Mouse (Mus musculus) liver, embryonic 12.5 days (tissue): ENCODE results near the gene Krtap4-7. TPM values are rescaled to one million over a fixed set of nuclear protein-coding genes. Genes with fewer than 3 reads are reported as not detected.

Experiments used
- polyA plus RNA-seq: library from polyadenylated mRNA; unstranded; fragments of >200 nt; fragmentation: Nextera tagmentation; extraction: Ambion mirVana; gene quantifications from 2 replicates; pipeline ENCODE4 v1.2.1, GENCODE M21; 2016

The Krtap4-7 gene
- polyA plus RNA-seq, 1 experiment from 2014 or later: not detected

Other genes with a start within 250 kb of the Krtap4-7 start
- 0.06 TPM in 1 of 2 replicates, not detected in the other for gene Krt12, start 221.8 kb downstream of the Krtap4-7 start, polyA plus RNA-seq
- 23.5 and 24.6 TPM in 2 replicates for gene Krt20, start 205.9 kb downstream of the Krtap4-7 start, polyA plus RNA-seq
- gene Krt23, start 151.0 kb downstream of the Krtap4-7 start, polyA plus RNA-seq: 0.20 and 0.35 TPM in 2 replicates
- gene Krt39, start 122.8 kb downstream of the Krtap4-7 start, polyA plus RNA-seq: not detected in 2 replicates
- not detected in 2 replicates for gene Krt40, start 100.9 kb downstream of the Krtap4-7 start, polyA plus RNA-seq
- not detected in 2 replicates for gene Krtap3-3, start 93.2 kb downstream of the Krtap4-7 start, polyA plus RNA-seq
- not detected in 2 replicates for gene Krtap3-2, start 87.2 kb downstream of the Krtap4-7 start, polyA plus RNA-seq
- not detected in 2 replicates for gene Gm11939, start 84.6 kb downstream of the Krtap4-7 start, polyA plus RNA-seq
- not detected in 2 replicates for gene Krtap3-1, start 77.5 kb downstream of the Krtap4-7 start, polyA plus RNA-seq
- not detected in 2 replicates for gene Krtap1-5, start 63.1 kb downstream of the Krtap4-7 start, polyA plus RNA-seq
- gene Krtap1-4, start 60.4 kb downstream of the Krtap4-7 start, polyA plus RNA-seq: not detected in 2 replicates
- gene Krtap1-3, start 52.8 kb downstream of the Krtap4-7 start, polyA plus RNA-seq: not detected in 2 replicates
- not detected in 2 replicates for gene Krtap9-3, start 46.0 kb downstream of the Krtap4-7 start, polyA plus RNA-seq
- gene Gm11938, start 40.8 kb downstream of the Krtap4-7 start, polyA plus RNA-seq: not detected in 2 replicates
- not detected in 2 replicates for gene Gm11937, start 33.9 kb downstream of the Krtap4-7 start, polyA plus RNA-seq
- gene Krtap2-4, start 29.2 kb downstream of the Krtap4-7 start, polyA plus RNA-seq: not detected in 2 replicates
- not detected in 2 replicates for gene Gm11562, start 23.7 kb downstream of the Krtap4-7 start, polyA plus RNA-seq
- gene Krtap4-1, start 15.9 kb downstream of the Krtap4-7 start, polyA plus RNA-seq: not detected in 2 replicates
- not detected in 2 replicates for gene Krtap4-2, start 9.0 kb downstream of the Krtap4-7 start, polyA plus RNA-seq
- gene Gm11555, start 6.1 kb upstream of the Krtap4-7 start, polyA plus RNA-seq: not detected in 2 replicates
- not detected in 2 replicates for gene Gm11563, start 14.9 kb upstream of the Krtap4-7 start, polyA plus RNA-seq
- not detected in 2 replicates for gene Krtap4-6, start 21.9 kb upstream of the Krtap4-7 start, polyA plus RNA-seq
- gene Gm14190, start 46.7 kb upstream of the Krtap4-7 start, polyA plus RNA-seq: not detected in 2 replicates
- gene Gm14180, start 90.2 kb upstream of the Krtap4-7 start, polyA plus RNA-seq: not detected in 2 replicates
- gene Gm11595, start 128.8 kb upstream of the Krtap4-7 start, polyA plus RNA-seq: not detected in 2 replicates
- gene Krtap4-8, start 136.6 kb upstream of the Krtap4-7 start, polyA plus RNA-seq: not detected in 2 replicates
- not detected in 2 replicates for gene Krtap4-9, start 141.1 kb upstream of the Krtap4-7 start, polyA plus RNA-seq
- not detected in 2 replicates for gene Gm11596, start 149.4 kb upstream of the Krtap4-7 start, polyA plus RNA-seq
- not detected in 2 replicates for gene Gm11569, start 154.8 kb upstream of the Krtap4-7 start, polyA plus RNA-seq
- not detected in 2 replicates for gene Gm11554, start 160.4 kb upstream of the Krtap4-7 start, polyA plus RNA-seq
- gene Krtap4-13, start 165.8 kb upstream of the Krtap4-7 start, polyA plus RNA-seq: not detected in 2 replicates
- gene Gm11564, start 171.6 kb upstream of the Krtap4-7 start, polyA plus RNA-seq: not detected in 2 replicates
- gene 2300003K06Rik, start 194.0 kb upstream of the Krtap4-7 start, polyA plus RNA-seq: not detected in 2 replicates
- not detected in 2 replicates for gene Krtap4-16, start 207.5 kb upstream of the Krtap4-7 start, polyA plus RNA-seq
- not detected in 2 replicates for gene Gm11568, start 213.8 kb upstream of the Krtap4-7 start, polyA plus RNA-seq
- gene Gm11559, start 220.4 kb upstream of the Krtap4-7 start, polyA plus RNA-seq: not detected in 2 replicates
- not detected in 2 replicates for gene Krtap9-1, start 229.3 kb upstream of the Krtap4-7 start, polyA plus RNA-seq
- not detected in 2 replicates for gene Gm11567, start 235.1 kb upstream of the Krtap4-7 start, polyA plus RNA-seq